Mouse (Mus musculus) E14TG2a.4 (cell line): ENCODE data around the gene Evc.

Source experiments
- H3K27me3 ChIP-seq: 2 replicates; pipeline ENCODE4 v1.6.1; 2014; ENCODE audit warnings: low read length, control low read depth; ENCODE audit not compliant: insufficient read depth
- H3K36me3 ChIP-seq: 2 replicates; pipeline ENCODE4 v1.6.1; 2014; ENCODE audit warnings: low read length, control low read depth; ENCODE audit not compliant: insufficient read depth
- H3K4me1 ChIP-seq: replicated peaks from 2 replicates; pipeline ENCODE4 v1.6.1; 2014; ENCODE audit warnings: low read depth, low read length, control low read depth
- H3K4me3 ChIP-seq: replicated peaks from 2 replicates; pipeline ENCODE4 v1.5.1; 2014; ENCODE audit warnings: mild to moderate bottlenecking, low read length
- H3K9me3 ChIP-seq: 2 replicates; pipeline ENCODE4 v1.6.1; 2014; ENCODE audit warnings: low read length, control low read depth
- CTCF ChIP-seq: conservative IDR thresholded peaks from 2 replicates; pipeline ENCODE4 v1.5.1; 2014; ENCODE audit warnings: low read length
- NANOG ChIP-seq: IDR thresholded peaks from 2 replicates; pipeline ENCODE4 v1.6.1; 2014; ENCODE audit warnings: borderline replicate concordance, low read length, mixed read lengths
- POU5F1 ChIP-seq: IDR thresholded peaks from 2 replicates; pipeline ENCODE4 v1.6.1; 2014; ENCODE audit warnings: low read length, borderline replicate concordance

Evc gene

DNA sequence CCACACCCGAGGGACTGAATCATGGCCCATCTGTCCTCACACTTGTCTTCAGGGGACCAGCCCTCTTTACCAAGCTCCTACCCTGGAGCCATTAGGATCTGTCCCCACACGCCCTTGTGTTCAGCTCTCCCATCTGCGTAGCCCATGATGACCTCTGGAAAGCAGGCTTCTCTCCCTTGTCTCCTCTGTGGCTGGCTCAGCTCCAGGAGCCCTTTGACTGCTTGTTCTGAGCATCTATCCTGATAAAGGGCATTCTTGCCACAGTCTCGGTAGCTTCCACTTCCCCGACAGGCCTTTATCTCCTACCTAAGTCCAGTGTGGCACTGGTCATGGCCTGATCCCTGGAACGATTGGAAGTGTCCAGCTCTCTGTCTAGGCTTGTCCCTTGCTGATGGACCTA is 10.0 kb downstream of the Evc start:
- peaks cover 29% of the 10 kb centered on the region for H3K4me1 ChIP-seq
- TF ChIP-seq CTCF = no peak
- TF ChIP-seq POU5F1 = no peak
- no peak for TF ChIP-seq NANOG
- no peaks in the 10 kb centered on the region for H3K9me3 ChIP-seq
- no peaks in the 10 kb centered on the region; the same call in 1 of the 2 replicates for H3K27me3 ChIP-seq
- peaks cover 78% of the 10 kb centered on the region for H3K36me3 ChIP-seq
- no peak overlapping the region for H3K4me3 ChIP-seq

- H3K27me3 ChIP-seq = no peaks in the 10 kb centered on the region
- H3K9me3 ChIP-seq = peaks cover 4% of the 10 kb centered on the region; the same call in 1 of the 2 replicates
- no peaks in the 10 kb centered on the region for H3K4me1 ChIP-seq
- no peak overlapping the region for H3K4me3 ChIP-seq
- H3K36me3 ChIP-seq = peaks cover 97% of the 10 kb centered on the region
- no peak for TF ChIP-seq POU5F1
- no peak for TF ChIP-seq CTCF
- no peak for TF ChIP-seq NANOG
Observed at GRCm38 (mm10) chr5:37320761-37321160, 15.9 kb downstream of the Evc start.

DNA sequence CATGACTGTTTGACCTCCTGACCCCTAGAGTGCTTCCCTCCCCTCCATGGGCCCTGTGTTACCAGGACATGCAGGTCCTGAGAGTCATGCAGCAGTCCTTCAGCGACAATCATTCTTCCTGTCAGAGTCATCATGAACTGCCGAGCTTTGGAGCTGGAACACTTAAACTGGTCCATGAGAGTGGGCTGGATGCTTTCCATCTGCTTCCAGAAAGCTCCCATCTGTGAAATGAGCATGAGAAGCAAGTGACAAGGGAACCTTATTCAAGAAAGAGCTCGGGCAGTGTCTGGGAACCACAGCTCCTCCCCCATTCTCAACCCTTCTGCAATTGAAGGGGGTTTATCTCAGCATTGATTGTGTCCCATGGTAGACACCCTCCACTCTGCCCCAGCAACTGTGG is 16.5 kb downstream of the Evc start:
- Histone ChIP-seq H3K9me3 (peaks cover 4% of the 10 kb centered on the region; the same call in 1 of the 2 replicates), H3K27me3 (no peaks in the 10 kb centered on the region), H3K4me3 (no peak overlapping the region), H3K4me1 (no peaks in the 10 kb centered on the region), H3K36me3 (peaks cover 97% of the 10 kb centered on the region)
- no peak for TF ChIP-seq POU5F1
- no peak for TF ChIP-seq NANOG
- TF ChIP-seq CTCF = no peak

- H3K36me3 ChIP-seq = peaks cover 97% of the 10 kb centered on the region
- TF ChIP-seq POU5F1 (no peak), NANOG (no peak), CTCF (no peak)
- no peaks in the 10 kb centered on the region for H3K4me1 ChIP-seq
- no peaks in the 10 kb centered on the region for H3K27me3 ChIP-seq
- no peak overlapping the region for H3K4me3 ChIP-seq
- peaks cover 4% of the 10 kb centered on the region; the same call in 1 of the 2 replicates for H3K9me3 ChIP-seq
Observed at GRCm38 (mm10) chr5:37318715-37319114, 18.0 kb downstream of the Evc start.

GRCm38 (mm10) chr5:37312980-37313722 is 23.5 kb downstream of the Evc start:
- Histone ChIP-seq H3K27me3 (no peaks in the 10 kb centered on the region), H3K4me1 (0 out of 2 replicates have a peak, but pooled peaks cover 3% of the 10 kb centered on the region), H3K9me3 (peaks cover 4% of the 10 kb centered on the region; the same call in 1 of the 2 replicates), H3K36me3 (peaks cover 87% of the 10 kb centered on the region), H3K4me3 (no peak overlapping the region)
- TF ChIP-seq POU5F1 (no peak), CTCF (no peak), NANOG (no peak)

- no peak for TF ChIP-seq CTCF
- TF ChIP-seq NANOG = no peak
- TF ChIP-seq POU5F1 = no peak
- H3K4me1 ChIP-seq = 0 out of 2 replicates have a peak, but pooled peaks cover 3% of the 10 kb centered on the region
- H3K36me3 ChIP-seq = peaks cover 84% of the 10 kb centered on the region
- H3K4me3 ChIP-seq = no peak overlapping the region
- no peaks in the 10 kb centered on the region for H3K9me3 ChIP-seq
- no peaks in the 10 kb centered on the region for H3K27me3 ChIP-seq
Observed at GRCm38 (mm10) chr5:37310026-37310425, 26.7 kb downstream of the Evc start.

DNA sequence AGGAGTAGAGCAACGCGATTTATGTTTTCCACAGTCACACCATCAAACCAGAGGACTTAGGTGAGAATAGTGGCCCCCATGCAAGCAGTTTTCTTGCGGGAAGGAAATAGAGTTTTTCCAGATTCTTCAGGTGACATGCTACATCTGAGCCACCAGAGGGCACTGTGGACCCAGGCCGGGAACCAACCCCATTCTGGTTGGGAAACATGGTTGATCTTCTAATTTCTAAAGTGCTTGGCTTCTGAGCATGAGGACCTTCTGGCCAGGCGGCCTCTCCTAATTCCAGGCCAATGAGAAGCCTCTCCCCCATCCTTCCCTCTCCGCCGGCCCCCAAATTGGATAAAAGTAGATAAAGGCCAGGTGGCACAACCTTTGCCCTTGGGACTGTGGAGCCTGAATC is 38.3 kb downstream of the Evc start:
- TF ChIP-seq NANOG (no peak), CTCF (peak; percentile 80)

DNA sequence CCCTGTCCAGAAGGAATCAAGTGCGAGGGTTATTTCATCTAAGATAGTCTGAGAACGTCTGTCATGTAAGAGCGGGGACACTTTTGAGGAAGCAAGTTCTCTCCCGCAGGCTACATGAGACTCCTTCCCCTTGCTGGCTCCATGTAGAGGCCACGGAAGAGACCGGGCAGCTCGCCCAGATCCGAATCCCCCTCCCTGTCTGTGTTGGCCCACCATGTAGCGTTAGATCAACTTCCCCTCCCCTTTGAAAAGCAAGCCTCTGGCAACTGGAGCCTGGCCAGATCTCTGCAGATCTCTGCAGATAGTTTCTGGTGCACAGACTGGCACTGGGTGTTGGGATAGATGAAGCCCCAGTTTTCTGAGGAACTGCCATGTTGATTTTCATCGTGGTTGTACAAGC is 40.0 kb downstream of the Evc start:
- TF ChIP-seq POU5F1 (no peak), NANOG (no peak), CTCF (no peak)
- Histone ChIP-seq H3K27me3 (no peaks in the 10 kb centered on the region), H3K4me1 (no peaks in the 10 kb centered on the region), H3K4me3 (no peak overlapping the region), H3K36me3 (peaks cover 37% of the 10 kb centered on the region), H3K9me3 (peaks cover 10% of the 10 kb centered on the region; the same call in 1 of the 2 replicates)

More for the DNA sequence above, 38.3 kb downstream of the Evc start:
- Histone ChIP-seq H3K27me3 (no peaks in the 10 kb centered on the region), H3K9me3 (peaks cover 10% of the 10 kb centered on the region; the same call in 1 of the 2 replicates), H3K36me3 (peaks cover 39% of the 10 kb centered on the region), H3K4me3 (no peak overlapping the region), H3K4me1 (no peaks in the 10 kb centered on the region)

DNA sequence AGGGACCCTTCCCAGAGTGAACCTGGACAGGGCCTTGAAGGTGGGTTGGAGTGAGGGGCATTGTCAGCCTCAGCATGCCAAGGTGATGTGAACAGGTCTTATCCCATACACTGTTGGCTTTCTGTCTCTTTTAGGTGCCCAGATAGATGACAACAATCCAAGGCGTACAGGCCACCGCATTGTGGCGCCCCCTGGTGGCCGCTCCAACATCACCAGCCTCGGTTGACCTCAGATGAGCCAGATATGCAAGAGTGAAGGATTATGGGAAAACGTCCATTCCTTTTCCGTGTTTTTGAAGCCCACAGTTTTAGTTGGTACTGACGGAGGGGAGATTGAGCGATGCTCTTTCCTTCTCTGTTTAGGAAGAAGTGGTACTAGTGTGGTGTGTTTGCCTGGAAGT is 45.7 kb downstream of the Evc start:
- Histone ChIP-seq H3K9me3 (peaks cover 4% of the 10 kb centered on the region; the same call in 1 of the 2 replicates), H3K4me1 (peaks cover 15% of the 10 kb centered on the region), H3K36me3 (peaks cover 66% of the 10 kb centered on the region), H3K27me3 (no peaks in the 10 kb centered on the region), H3K4me3 (no peak overlapping the region)
- TF ChIP-seq CTCF (peak; percentile 89), POU5F1 (no peak)
